In genomic region chr6:37714223-37714928, GRCm38 (mm10) we compare ENCODE assay signal across 7 mouse cellular contexts.
DNase-seq lines count a peak whose midpoint lies in the region; ATAC-seq and TF ChIP-seq lines count a peak whose summit lies in the region.

No protein-coding gene starts in this region.

- peak; percentile 51; the same call in 1 of the 2 replicates for ATAC-seq in neural tube, embryonic 14.5 days (ENCODE audit: low read depth)
- peak; percentile 87 for ATAC-seq in hindbrain, postnatal 0 days

- DNase-seq in neural tube, embryonic 10.5 days (ENCODE audit: extremely low spot score, low spot score), result no peak
- DNase-seq in hindbrain, postnatal 0 days (ENCODE audit: low spot score), result peak; percentile 64
- DNase-seq in thymus, postnatal 25 days, result peak; percentile 72
- DNase-seq in layer of hippocampus, adult 18-20 months (ENCODE audit: low spot score in 2 of 2), result no peak
- no peak for DNase-seq in adrenal gland, postnatal 4 days (ENCODE audit: low spot score in 2 of 2)

- no peak overlapping the region for H3K4me2 ChIP-seq in neural tube, embryonic 14.5 days (ENCODE audit: low read depth, low read length)
- H3K4me2 ChIP-seq in hindbrain, postnatal 0 days (ENCODE audit: low read depth, low read length), result no peak overlapping the region

- no peaks in the 10 kb centered on the region for H3K36me3 ChIP-seq in neural tube, embryonic 14.5 days (ENCODE audit: control insufficient read depth, insufficient read depth, low read length)
- no peaks in the 10 kb centered on the region for H3K36me3 ChIP-seq in hindbrain, postnatal 0 days (ENCODE audit: insufficient read depth, low read length)

- H3K27me3 ChIP-seq in neural tube, embryonic 14.5 days (ENCODE audit: control insufficient read depth, insufficient read depth, low read length), result no peaks in the 10 kb centered on the region
- no peaks in the 10 kb centered on the region for H3K27me3 ChIP-seq in hindbrain, postnatal 0 days (ENCODE audit: insufficient read depth, low read length)

- no peak overlapping the region for H3K9ac ChIP-seq in neural tube, embryonic 14.5 days (replicated peaks; ENCODE audit: low read depth, low read length)
- H3K9ac ChIP-seq in hindbrain, postnatal 0 days (replicated peaks; ENCODE audit: low read length), result no peak overlapping the region

- TF ChIP-seq CTCF in hindbrain, postnatal 0 days (IDR thresholded peaks at IDR 0.05; ENCODE audit: low read depth), result no peak

- WGBS in neural tube, embryonic 14.5 days, result 11% methylated on average over 6 of the region's 6 CpGs
- 13% methylated on average over 6 of the region's 6 CpGs for WGBS in hindbrain, postnatal 0 days

- no peak overlapping the region for H3K27ac ChIP-seq in neural tube, embryonic 14.5 days (ENCODE audit: low read depth, low read length)
- H3K27ac ChIP-seq in brown adipose tissue, adult 24 weeks (replicated peaks; ENCODE audit: low read depth, low read length), result peak overlapping the region; percentile 32; the same call in 1 of the 2 replicates
- peak overlapping the region; percentile 45; the same call in 1 of the 2 replicates for H3K27ac ChIP-seq in hindbrain, postnatal 0 days

- no peak overlapping the region for H3K4me3 ChIP-seq in neural tube, embryonic 14.5 days (ENCODE audit: low read depth, low read length)
- H3K4me3 ChIP-seq in brown adipose tissue, adult 24 weeks (ENCODE audit: insufficient read depth, low read depth, low read length), result no peak overlapping the region
- no peak overlapping the region for H3K4me3 ChIP-seq in hindbrain, postnatal 0 days (ENCODE audit: low read length)

- no peaks in the 10 kb centered on the region for H3K4me1 ChIP-seq in neural tube, embryonic 14.5 days (ENCODE audit: control insufficient read depth, insufficient read depth, low read length)
- H3K4me1 ChIP-seq in brown adipose tissue, adult 24 weeks (ENCODE audit: control insufficient read depth, insufficient read depth, insufficient read length, low read length), result peaks cover 3% of the 10 kb centered on the region; the same call in 1 of the 2 replicates
- H3K4me1 ChIP-seq in hindbrain, postnatal 0 days (ENCODE audit: insufficient read depth, low read length), result no peaks in the 10 kb centered on the region

- no peaks in the 10 kb centered on the region for H3K9me3 ChIP-seq in neural tube, embryonic 14.5 days (ENCODE audit: control insufficient read depth, low read length)
- H3K9me3 ChIP-seq in hindbrain, postnatal 0 days (ENCODE audit: low read length), result no peaks in the 10 kb centered on the region

Comparison
In these comparisons a context has a peak if more than half of its experiments do, and no peak if none do; other contexts are left out.
1. DNase-seq: peak in hindbrain, postnatal 0 days (single experiment) and thymus, postnatal 25 days (single experiment); none in neural tube, embryonic 10.5 days (single experiment), layer of hippocampus, adult 18-20 months (0 of 2) and adrenal gland, postnatal 4 days (0 of 2).